Mouse (Mus musculus) gonadal fat pad, adult 2 months (tissue): ENCODE measurements around the gene Ints1. TPM values are rescaled to one million over a fixed set of nuclear protein-coding genes. Genes with fewer than 3 reads are reported as not detected.
"Not testable (repeated sequence)": the region's sequence is repeated elsewhere in the genome, so short reads cannot be mapped to it uniquely, and the experiment has no call there.

Experiments
- DNase-seq: peaks from one replicate; pipeline ENCODE4 v3.0.0-alpha.2; 2012; ENCODE audit warnings: low read depth
- polyA plus RNA-seq: library from polyadenylated mRNA; depleted of rRNA; stranded (reverse); fragments of >200 nt; gene quantifications from 2 replicates; pipeline ENCODE4 v1.2.3, GENCODE M21; 2012

Ints1 gene
- polyA plus RNA-seq, 1 experiment, result 64.4 TPM

DNA sequence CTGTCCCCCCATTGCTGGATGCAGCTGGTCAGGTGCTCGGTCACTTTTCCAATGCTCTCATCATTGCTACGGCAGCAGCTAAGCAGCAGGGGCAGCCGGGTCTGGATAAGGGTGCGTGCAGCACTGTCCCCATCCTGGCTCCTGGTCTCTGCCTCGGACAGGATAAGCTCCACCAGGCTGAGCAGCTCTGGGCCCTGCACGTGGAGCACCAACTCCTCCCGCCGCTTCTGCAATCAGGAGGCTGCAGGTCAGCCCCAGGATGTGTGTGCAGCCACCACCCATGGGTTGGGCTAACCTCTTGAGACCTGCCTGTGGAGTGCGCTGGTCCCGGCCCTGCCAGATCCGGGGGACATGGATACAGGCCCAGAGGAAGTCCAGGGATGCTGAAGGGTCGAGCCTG is 19.3 kb downstream of the Ints1 start:
- DNase-seq, result no peak

DNA sequence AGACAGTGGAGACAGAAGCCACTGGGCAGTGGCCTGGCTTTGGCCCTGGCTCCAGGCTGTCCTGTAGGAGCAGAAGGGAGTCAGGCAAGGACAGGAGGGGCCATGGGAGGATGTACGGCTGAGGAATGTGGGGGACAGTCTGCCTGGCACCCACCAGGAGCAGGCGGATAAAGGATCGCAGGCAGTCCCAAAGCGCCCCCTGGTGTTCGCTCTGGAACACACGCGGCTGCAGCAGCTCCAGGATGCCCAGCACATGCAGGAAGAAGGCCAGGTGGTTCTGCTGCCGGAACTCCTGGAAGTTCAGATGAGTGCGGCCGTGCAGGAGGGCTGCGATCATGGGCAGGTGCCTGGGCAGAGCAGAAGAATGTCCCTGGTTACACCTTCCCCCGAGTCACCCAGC is 20.7 kb downstream of the Ints1 start:
- no peak for DNase-seq

DNA sequence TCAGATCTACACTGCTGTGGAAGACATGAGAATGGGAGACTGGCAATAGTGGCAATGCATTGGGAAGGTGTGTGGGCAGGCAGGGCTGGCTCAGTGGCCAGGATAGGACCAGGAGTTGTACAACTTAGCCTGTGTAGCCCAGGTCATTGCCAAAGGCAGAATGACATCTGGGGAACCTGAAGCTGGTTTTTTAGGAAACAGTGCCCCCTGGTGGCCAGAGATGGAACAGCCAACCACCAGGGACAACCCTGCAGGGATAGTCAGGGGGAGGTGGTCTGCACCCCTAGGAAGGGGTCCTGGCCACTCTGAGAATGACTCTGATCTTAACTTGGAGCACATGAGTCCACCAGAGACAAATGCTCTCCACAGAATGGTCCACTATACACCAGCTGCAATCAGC is 24.9 kb downstream of the Ints1 start:
- no peak for DNase-seq

DNA sequence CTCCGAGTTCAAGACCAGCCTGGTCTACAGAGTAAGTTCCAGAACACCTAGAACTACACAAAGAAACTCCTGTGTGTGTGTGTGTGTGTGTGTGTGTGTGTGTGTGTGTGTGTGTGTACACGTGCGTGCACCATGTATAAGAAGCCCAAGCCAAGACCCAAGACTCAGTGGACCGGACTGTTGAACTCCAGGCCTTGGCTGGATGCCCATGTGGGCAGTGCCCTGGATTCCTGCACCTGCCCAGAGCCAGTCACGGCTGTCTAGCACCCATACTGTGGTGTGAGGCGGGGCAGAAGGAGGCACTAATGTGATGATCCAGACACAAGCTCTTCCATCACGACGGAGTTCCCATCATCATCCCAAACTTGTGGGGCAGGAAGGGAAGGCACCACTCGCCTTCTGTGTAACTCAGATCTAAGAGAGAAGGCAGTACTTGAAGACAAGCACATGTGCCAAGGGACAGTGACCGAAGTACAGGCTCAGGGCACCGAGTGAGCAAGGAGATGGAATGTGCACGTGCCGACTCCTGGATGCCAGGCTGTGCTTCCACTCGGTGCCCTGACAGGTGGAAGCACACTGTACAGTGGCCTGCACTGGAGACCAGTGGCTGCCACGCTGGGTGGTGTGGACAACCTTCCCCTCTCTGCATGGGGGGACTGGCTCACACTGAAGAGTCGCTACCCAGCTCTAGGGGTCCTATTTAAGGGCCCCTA is 25.9 kb downstream of the Ints1 start:
- DNase-seq, result no peak

DNA sequence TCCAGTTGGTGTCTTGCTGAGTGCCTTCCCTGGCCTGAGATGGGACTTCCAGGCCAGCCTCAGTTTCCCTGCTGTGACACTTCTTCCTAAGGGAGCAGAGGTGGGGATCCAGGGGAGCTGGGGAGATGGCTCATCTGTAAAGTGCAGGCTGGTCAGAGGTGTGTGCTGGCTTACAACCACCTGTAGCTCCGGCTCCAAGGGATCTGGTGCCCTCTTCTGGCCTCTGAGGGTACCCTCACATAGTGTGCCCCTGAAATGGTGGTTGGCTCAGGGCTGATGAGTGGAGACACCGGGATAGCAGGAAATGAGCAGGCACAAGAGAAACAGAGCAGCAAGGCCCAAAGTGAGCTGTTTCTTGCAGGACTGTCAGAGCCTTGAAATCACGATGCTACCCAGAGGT is 29.7 kb downstream of the Ints1 start:
- DNase-seq, result no peak

DNA sequence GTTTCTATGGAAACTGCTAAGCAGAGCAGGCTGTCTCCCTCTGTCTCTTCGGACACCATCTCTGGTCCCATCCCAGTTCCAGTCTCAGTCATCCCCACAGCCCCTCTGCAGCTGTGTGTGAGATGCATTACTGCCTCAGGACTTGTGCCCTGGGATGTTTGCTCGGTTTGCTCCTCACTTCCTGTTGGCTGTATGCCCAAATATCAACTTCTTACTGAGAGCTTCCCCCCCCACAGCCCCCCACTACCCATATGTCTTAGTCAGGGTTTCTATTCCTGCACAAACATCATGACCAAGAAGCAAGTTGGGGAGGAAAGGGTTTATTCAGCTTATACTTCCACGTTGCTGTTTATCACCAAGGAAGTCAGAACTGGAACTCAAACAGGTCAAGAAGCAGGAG is 32.8 kb downstream of the Ints1 start:
- not testable (repeated sequence) for DNase-seq

DNA sequence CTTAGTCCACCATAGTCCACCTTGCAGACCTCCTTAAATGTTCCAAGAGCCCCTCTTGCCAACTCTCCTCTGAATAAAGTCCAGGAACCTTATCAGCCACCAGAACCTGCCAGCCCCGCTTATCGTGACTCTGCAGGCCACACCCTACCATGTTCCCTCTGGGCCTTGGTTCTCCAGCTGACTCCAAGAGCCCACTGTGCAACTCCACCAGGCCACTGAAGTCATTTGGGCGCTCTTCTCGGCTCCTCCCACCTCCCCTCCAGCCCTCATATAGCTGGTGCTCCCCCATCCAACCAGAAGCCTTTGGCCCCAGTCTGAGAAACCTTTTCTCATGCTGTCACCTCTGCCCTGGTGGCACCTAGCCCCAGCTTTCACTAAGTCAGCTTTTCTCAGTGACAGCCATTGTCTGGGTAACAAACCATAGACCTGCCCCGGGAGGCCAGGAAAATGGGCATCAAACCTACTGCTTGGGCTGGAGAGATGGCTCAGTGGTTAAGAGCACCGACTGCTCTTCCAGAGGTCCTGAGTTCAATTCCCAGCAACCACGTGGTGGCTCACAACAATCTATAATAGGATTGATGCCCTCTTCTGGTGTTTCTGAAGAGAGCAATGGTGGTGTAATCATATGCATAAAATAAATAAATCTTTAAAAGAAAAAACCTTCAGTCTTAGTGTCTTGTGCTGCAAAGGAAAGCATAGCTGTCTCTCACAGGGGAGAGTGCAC is 36.7 kb downstream of the Ints1 start:
- no peak for DNase-seq

DNA sequence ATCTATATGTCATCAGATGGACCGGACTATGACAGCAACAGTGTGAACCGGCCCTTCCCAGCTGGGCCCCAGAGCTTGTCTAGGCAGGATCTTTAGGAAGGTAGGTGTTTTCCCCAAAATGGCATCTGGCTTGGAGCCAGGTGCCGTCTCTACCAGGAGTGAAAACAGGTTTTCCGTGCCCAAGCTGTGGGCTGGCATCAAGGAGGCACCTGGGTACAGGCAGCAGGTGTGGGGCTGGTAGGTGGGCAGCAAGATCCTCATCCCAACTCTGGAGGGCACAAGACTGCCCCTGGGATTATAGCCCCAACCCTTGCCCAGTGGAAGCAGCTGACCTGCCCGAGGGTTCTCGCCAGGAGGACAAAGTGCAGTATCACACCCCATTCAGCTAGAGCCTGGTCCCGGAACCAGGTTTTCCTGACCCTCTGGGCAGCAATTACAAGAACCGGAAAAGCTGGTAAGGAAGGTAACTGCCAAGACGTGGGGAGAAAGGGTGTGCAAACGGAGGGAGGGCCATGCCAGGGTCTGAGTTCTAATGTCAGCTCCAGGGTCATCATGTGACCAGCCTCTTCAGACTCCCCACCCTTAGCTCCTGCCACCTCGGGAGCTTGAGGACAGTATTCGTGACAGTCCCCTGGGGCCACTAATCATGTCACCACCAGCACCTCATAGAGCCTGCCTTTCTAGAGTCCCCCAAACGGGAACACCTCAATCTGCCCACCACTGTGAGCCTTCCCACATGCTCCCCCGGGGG is 37.5 kb downstream of the Ints1 start:
- DNase-seq, result peak; percentile 84

DNA sequence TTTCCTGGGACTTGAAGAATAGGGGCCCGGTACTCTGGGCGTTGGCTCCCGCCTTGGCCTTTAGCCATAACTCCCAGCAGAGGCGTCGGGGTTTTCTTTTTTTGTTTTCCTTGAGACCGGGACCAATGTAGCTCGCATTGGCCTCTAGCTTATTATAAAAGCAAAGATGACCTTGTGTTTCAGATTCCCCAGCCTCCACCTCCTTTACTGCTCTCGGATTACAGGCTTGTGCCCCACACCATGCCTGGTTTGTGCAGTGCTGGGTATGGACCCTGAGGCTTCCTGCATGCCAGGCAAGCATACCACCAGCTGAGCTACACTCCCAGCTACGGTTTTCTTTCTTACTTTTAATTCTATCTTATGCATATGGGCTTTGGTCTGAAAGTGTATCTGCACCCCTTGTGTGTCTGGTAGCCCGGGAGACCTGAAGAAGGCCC is 39.0 kb downstream of the Ints1 start:
- no peak for DNase-seq

DNA sequence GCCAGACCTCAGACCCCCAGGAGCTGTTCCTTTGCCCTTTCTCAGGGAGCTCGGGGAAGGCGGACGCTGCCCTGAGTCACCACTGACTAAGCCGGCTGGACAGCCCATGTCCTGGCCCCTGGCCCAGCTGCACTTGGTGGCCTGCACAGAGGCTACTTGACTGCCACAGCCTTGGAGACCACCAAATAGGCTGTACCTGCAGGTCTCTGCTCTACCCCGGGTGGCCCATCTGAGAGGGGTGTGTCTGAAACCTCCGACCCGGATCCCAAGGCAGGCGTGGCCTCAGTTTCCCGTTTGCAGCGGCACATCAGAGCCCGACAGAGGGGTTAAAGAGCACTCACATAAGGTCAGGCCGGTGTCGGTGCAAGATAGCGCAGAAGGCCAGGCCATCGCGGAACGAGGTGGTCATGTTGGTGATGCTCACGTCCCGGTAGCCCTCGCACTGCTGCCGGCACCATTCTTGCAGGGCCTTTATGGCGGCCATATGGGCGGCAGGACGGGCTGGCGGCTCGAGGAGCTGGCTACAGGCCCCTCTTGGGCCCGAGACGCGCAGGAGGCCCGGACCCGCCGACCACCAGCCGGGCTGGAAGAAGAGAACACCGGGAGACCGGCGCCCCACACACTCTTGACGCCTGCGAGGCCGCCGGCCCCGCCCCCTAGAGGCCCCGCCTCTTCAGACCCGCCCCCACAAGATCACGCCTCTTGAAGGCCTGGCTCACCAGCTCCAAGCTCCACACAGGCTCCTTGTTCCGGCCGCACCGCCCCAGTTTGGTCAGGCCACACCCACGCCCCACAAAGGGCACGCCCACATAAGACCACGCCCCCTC is 39.6 kb downstream of the Ints1 start, which contains the start of gene Micall2:
Micall2 (minus strand) TSS at position 660 of the 827 bp plus-strand sequence.
- peak; percentile 88 for DNase-seq

DNA sequence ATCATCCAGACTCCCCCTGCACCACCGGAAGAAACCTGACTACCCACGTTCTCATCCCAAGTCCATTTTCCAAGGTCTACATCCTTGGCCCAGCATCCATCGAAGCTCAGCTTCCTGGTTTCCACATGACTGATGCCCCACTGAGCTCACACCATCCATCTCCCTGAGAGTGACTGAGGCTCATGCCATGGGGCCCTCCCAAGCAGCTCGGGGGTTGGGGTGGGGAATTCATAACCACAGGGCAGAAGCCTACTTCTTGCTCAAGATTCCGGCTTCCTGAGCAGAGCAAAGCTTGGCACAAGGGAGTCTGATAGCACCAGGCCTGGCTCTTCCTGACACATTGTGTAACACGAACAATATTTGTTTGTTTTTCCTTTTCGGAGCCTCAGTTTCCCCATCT is 40.7 kb downstream of the Ints1 start:
- DNase-seq, result no peak

DNA sequence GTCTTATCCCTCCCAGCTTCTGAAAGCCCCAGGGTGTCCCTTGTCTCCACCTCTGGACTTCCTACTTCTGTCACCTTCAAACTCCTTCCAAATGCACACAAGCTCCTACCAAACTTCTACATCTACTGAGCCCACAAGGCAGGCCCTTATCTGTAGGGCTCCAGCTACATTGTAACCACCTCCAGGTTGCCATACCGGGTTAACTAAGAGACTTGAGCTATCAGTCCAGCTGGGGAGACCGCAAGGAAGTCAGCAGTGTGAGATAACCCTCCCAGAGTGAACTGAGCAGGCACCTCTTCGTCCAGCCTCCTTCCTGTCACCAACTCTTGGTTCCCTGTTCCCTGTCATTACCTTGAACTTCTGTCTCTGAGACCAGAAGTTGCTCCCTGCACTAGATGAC is 41.5 kb downstream of the Ints1 start:
- DNase-seq, result no peak

DNA sequence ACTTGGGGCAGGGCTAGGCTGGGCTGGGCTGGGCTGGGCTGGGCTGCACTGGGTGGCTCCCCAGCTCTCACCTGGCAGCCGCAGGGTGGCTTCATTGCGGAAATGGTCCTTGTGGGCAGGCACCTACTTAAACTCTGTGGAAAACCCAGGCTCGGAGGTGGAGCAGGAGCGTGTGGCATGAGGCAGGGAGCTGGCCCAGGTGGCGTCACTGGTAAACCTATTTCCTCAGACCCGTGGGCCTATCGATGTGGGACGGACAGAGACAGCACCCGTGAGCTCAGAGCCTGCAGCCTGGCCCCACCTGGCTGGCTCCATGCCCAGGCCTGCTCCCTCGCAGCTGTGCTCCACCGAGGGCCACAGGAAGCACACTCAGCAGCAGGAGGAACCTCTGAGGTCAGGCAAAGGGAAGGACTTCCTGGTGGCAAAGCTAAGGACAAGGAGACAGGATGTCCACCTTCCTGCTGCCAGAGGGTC is 42.8 kb downstream of the Ints1 start:
- no peak for DNase-seq

DNA sequence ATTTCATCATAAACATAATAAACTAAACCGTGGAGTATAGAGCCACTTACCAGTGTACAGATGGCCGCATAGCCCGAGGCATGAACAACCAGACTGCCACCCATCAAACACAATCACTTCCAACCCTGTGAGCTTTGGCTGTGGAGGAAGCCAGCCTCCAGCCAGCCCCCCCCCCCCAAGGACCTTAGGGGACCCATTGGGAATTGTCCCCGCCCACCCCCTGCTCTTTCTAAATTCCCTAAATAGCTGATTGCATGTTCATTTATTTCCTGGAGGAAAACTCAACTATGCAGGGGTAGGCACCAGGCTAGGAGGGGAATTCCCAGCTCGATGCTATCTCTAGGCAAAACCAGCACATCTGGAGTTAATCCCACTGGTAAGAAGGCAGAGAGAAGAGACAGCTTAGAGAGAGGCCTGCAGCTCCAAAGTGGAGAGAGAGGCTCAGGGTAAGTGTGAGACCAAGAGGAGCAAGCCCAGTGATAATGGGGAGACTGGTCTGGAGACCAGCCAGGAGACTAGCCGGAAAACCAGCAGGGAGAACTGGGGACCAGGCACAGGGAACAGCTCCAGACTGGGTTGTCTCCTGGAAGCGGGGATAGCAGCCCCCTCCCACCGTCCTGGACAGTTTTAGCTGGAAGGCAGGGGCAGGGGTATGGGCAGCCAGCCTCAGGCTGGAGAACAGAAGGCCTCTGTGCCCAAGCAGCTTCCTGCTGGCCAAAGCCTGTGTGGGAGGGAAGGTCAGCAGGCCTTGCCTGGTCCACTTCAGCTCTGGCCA is 44.6 kb downstream of the Ints1 start:
- no peak for DNase-seq

DNA sequence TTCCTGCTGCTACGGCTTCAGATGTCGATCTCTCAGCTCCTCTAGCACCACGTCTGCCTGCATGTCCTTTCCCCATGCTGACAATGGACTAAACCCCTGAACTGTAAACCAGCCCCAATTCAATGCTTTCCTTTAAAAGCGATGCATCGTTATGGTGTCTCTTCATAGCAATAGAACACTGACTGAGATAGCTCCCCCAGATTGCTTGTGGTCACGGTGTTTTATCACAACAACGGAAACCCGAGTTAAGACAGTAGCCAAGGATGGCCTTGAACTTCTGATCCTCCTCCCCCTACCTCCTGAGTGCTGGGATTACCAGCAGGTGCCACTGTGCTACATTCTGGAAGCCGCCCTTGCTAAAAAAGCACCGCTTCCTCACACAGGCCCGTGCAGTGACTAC is 48.2 kb downstream of the Ints1 start:
- no peak for DNase-seq

DNA sequence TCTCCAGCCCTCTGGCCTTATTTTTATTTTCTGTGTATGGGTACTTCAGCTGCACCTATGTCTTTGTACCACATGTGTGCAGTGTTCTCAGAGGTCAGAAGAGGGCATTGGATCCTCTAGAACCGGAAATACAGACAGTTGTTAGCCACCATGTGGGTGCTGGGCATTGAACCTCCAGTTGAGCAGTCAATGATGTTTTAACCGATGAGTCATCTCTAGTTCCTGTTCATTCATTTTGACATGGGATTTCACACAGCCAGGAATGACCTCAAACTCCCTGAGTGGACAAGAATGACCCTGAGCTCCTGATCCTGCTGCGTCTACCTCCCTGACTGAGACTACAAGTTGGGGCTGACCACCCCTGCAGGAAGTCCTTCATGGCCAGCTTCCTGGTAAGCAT is 49.3 kb downstream of the Ints1 start:
- DNase-seq, result no peak

DNA sequence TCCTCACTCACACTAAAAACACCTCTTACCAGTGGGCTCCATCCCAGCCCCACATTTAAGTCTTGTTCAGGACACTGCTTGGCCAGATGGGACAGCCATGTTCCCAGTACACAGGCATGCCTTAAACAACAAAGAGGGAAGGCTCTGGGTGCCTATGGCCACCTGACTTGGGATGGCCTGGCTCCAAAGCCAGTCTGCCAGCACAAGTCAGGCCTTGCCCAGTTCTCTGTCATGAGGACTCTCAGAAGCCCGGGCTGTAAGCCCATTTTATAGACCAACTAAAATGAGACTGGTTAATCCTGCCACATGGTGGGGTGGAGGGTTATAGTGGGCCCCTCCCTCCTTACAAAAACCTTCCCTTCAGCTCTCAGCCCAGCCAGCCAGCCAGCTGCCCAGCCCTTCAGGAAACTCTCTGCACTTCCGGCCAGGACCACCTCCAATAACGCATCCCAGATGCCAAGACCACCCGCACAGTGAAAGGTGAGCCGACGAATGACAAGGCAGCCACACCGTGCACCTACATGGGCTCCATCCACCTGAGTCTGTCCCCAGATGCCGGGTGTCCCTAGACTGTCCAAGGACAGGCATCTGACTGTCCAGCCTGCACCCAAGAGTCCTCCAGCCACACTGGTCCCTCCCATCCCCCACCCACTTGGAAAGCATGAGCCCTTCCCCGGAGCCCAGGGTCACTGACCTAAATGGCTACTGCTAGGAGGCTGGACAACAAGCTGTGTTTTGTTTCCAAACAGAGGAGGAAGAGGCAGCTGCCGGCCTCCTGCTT is 50.9 kb downstream of the Ints1 start:
- DNase-seq, result no peak

DNA sequence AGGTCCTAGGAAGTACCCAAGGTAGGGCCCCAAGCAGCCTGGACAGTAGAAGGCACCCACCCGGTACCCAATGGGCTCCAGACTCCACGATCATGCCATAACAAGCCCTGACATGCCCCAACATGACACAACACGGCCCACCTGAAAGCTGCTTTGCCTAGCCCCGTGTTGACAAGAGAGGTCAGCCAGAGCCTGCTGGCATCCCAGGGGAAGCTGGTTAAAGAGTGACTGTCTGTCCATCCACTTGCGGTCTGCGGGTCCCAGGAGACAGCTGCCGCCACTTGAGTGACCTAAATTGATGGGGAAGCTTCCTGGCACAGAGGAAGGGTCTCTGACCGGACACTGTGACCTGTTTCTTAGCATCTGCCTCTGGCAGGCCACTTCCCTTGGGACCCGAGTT is 52.4 kb downstream of the Ints1 start:
- DNase-seq, result no peak

DNA sequence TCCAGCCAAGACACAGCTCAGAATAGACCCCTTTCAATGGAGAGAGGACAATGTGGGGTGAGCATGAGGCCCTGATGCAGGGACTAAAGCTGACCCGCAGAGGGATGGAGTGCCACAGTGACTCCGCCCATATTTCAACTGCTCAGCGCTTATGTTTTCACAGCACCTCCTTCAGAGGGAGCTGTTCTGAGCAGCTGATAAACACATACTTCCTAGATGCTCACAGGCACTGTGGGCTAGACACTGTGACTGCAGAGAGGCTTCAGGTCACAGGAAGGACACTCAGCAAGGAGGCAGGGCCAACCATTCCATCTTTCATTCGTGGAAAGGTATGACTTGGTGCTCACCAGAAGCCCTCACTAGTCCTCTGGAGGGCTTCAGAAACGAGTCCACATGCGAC is 52.8 kb downstream of the Ints1 start:
- no peak for DNase-seq

DNA sequence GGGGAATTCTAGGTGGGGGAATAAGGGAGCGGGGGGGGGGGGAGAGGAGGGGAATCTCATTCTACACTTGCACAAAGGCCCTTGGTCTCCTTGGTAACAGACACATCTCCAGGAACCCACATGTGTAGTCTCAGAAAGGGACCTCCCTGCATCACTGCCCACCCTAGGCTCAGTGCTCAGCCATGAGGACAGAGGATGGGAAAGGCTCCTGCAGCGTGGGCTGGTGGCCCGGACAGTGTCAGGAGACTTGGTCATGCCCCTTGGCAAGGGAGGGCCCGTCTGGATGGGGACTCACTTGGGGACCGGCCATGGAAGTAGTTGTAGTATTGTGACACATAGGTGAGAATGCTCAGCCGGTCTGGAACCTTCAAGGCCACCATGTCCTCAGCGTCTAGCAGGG is 56.5 kb downstream of the Ints1 start:
- DNase-seq, result no peak
